Mouse (Mus musculus): ENCODE measurements around the gene Dnajc14. TPM values are rescaled to one million over a fixed set of nuclear protein-coding genes. Genes with fewer than 3 reads are reported as not detected.

Gene Dnajc14
- polyA plus RNA-seq, 1 experiment from 2014 or later = 35.6 TPM

DNA sequence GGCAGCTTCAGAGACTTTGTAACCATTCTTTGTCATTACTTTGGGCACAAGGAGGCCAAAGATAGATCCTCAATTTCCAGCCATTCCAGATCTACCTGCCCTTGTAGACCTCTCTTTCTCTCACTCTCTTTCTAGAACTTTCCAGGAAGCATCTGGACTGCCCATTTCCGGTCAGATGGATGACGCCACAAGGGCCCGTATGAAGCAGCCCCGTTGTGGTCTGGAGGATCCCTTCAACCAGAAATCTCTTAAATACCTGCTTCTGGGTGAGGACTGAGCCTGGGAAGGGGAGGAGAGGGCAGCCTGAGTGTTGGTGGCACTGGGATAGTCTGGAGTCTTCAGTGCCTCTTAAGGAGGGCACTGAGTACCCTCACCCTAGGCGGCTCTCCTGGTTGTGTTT, 9.5 kb upstream of the Dnajc14 start:
- Histone ChIP-seq H3K4me1 (ENCODE audit: control insufficient read depth, insufficient read depth, low read length) (no peaks in the 10 kb centered on the region), H3K4me3 (ENCODE audit: low read depth, low read length) (no peak overlapping the region), H3K9ac (replicated peaks; ENCODE audit: low read depth, low read length) (no peak overlapping the region), H3K4me2 (ENCODE audit: low read depth, low read length) (no peak overlapping the region), H3K27me3 (ENCODE audit: control insufficient read depth, insufficient read depth, low read length) (no peaks in the 10 kb centered on the region), H3K36me3 (ENCODE audit: control insufficient read depth, insufficient read depth, low read length) (peaks cover 3% of the 10 kb centered on the region; the same call in 1 of the 2 replicates), H3K9me3 (ENCODE audit: control insufficient read depth, low read length) (no peaks in the 10 kb centered on the region), H3K27ac (ENCODE audit: low read depth, low read length) (no peak overlapping the region)
- ATAC-seq (ENCODE audit: low read depth) = no peak
- WGBS = 89% methylated on average over 5 of the region's 5 CpGs

GRCm38 (mm10) chr10:128795581-128795980, 8.3 kb upstream of the Dnajc14 start:
- no peak overlapping the region for H3K4me3 ChIP-seq (ENCODE audit: low read depth, low read length)
- WGBS = 87% methylated on average over 3 of the region's 3 CpGs

GRCm38 (mm10) chr10:128798676-128799075, 5.2 kb upstream of the Dnajc14 start:
- ATAC-seq (ENCODE audit: low read depth) = no peak
- Histone ChIP-seq H3K27me3 (ENCODE audit: control insufficient read depth, insufficient read depth, low read length) (no peaks in the 10 kb centered on the region), H3K9me3 (ENCODE audit: control insufficient read depth, low read length) (no peaks in the 10 kb centered on the region), H3K4me1 (ENCODE audit: control insufficient read depth, insufficient read depth, low read length) (peaks cover 8% of the 10 kb centered on the region; the same call in 1 of the 2 replicates), H3K4me3 (ENCODE audit: low read depth, low read length) (no peak overlapping the region), H3K36me3 (ENCODE audit: control insufficient read depth, insufficient read depth, low read length) (peaks cover 10% of the 10 kb centered on the region; the same call in 1 of the 2 replicates), H3K4me2 (ENCODE audit: low read depth, low read length) (no peak overlapping the region), H3K27ac (ENCODE audit: low read depth, low read length) (no peak overlapping the region), H3K9ac (replicated peaks; ENCODE audit: low read depth, low read length) (no peak overlapping the region)
- 96% methylated on average over 8 of the region's 8 CpGs for WGBS

More at GRCm38 (mm10) chr10:128795581-128795980, 8.3 kb upstream of the Dnajc14 start:
- Histone ChIP-seq H3K27me3 (ENCODE audit: control insufficient read depth, insufficient read depth, low read length) (no peaks in the 10 kb centered on the region), H3K36me3 (ENCODE audit: control insufficient read depth, insufficient read depth, low read length) (peaks cover 3% of the 10 kb centered on the region; the same call in 1 of the 2 replicates), H3K9ac (replicated peaks; ENCODE audit: low read depth, low read length) (no peak overlapping the region), H3K9me3 (ENCODE audit: control insufficient read depth, low read length) (no peaks in the 10 kb centered on the region), H3K4me1 (ENCODE audit: control insufficient read depth, insufficient read depth, low read length) (no peaks in the 10 kb centered on the region), H3K27ac (ENCODE audit: low read depth, low read length) (no peak overlapping the region), H3K4me2 (ENCODE audit: low read depth, low read length) (no peak overlapping the region)
- ATAC-seq (ENCODE audit: low read depth) = no peak

- Histone ChIP-seq H3K4me1 (ENCODE audit: control insufficient read depth, insufficient read depth, low read length) (peaks cover 19% of the 10 kb centered on the region), H3K27me3 (ENCODE audit: control insufficient read depth, insufficient read depth, low read length) (no peaks in the 10 kb centered on the region; the same call in 1 of the 2 replicates), H3K9ac (replicated peaks; ENCODE audit: low read depth, low read length) (no peak overlapping the region), H3K4me3 (ENCODE audit: low read depth, low read length) (no peak overlapping the region), H3K4me2 (ENCODE audit: low read depth, low read length) (no peak overlapping the region), H3K9me3 (ENCODE audit: control insufficient read depth, low read length) (no peaks in the 10 kb centered on the region), H3K27ac (ENCODE audit: low read depth, low read length) (no peak overlapping the region), H3K36me3 (ENCODE audit: control insufficient read depth, insufficient read depth, low read length) (peaks cover 10% of the 10 kb centered on the region; the same call in 1 of the 2 replicates)
- no peak for ATAC-seq (ENCODE audit: low read depth)
- 91% methylated on average over 16 of the region's 16 CpGs for WGBS
These were observed 1.8 kb upstream of the Dnajc14 start for GRCm38 (mm10) chr10:128801981-128802495.

GRCm38 (mm10) chr10:128802956-128803355, 906 bp upstream of the Dnajc14 start:
- Histone ChIP-seq H3K4me1 (ENCODE audit: control insufficient read depth, insufficient read depth, low read length) (peaks cover 29% of the 10 kb centered on the region), H3K9ac (replicated peaks; ENCODE audit: low read depth, low read length) (peak overlapping the region; percentile 82; the same call in 1 of the 2 replicates), H3K27ac (ENCODE audit: low read depth, low read length) (no peak overlapping the region), H3K4me2 (ENCODE audit: low read depth, low read length) (peak overlapping the region; percentile 57), H3K9me3 (ENCODE audit: control insufficient read depth, low read length) (no peaks in the 10 kb centered on the region), H3K27me3 (ENCODE audit: control insufficient read depth, insufficient read depth, low read length) (no peaks in the 10 kb centered on the region; the same call in 1 of the 2 replicates), H3K36me3 (ENCODE audit: control insufficient read depth, insufficient read depth, low read length) (peaks cover 9% of the 10 kb centered on the region; the same call in 1 of the 2 replicates), H3K4me3 (ENCODE audit: low read depth, low read length) (peak overlapping the region; percentile 78; the same call in 1 of the 2 replicates)
- ATAC-seq (ENCODE audit: low read depth) = no peak
- 71% methylated on average over 4 of the region's 4 CpGs for WGBS

- peak overlapping the region; percentile 57 for H3K4me2 ChIP-seq (ENCODE audit: low read depth, low read length)
- H3K27ac ChIP-seq (ENCODE audit: low read depth, low read length) = no peak overlapping the region; the same call in 1 of the 2 replicates
- WGBS = 19% methylated on average over 6 of the region's 6 CpGs
- peak overlapping the region; percentile 78 for H3K4me3 ChIP-seq (ENCODE audit: low read depth, low read length)
- no peak for ATAC-seq (ENCODE audit: low read depth)
- H3K27me3 ChIP-seq (ENCODE audit: control insufficient read depth, insufficient read depth, low read length) = no peaks in the 10 kb centered on the region; the same call in 1 of the 2 replicates
- H3K9me3 ChIP-seq (ENCODE audit: control insufficient read depth, low read length) = no peaks in the 10 kb centered on the region
- H3K9ac ChIP-seq (replicated peaks; ENCODE audit: low read depth, low read length) = peak overlapping the region; percentile 82
- H3K4me1 ChIP-seq (ENCODE audit: control insufficient read depth, insufficient read depth, low read length) = peaks cover 31% of the 10 kb centered on the region
- peaks cover 8% of the 10 kb centered on the region; the same call in 1 of the 2 replicates for H3K36me3 ChIP-seq (ENCODE audit: control insufficient read depth, insufficient read depth, low read length)
These were observed 501 bp upstream of the Dnajc14 start for GRCm38 (mm10) chr10:128803361-128803760.

DNA sequence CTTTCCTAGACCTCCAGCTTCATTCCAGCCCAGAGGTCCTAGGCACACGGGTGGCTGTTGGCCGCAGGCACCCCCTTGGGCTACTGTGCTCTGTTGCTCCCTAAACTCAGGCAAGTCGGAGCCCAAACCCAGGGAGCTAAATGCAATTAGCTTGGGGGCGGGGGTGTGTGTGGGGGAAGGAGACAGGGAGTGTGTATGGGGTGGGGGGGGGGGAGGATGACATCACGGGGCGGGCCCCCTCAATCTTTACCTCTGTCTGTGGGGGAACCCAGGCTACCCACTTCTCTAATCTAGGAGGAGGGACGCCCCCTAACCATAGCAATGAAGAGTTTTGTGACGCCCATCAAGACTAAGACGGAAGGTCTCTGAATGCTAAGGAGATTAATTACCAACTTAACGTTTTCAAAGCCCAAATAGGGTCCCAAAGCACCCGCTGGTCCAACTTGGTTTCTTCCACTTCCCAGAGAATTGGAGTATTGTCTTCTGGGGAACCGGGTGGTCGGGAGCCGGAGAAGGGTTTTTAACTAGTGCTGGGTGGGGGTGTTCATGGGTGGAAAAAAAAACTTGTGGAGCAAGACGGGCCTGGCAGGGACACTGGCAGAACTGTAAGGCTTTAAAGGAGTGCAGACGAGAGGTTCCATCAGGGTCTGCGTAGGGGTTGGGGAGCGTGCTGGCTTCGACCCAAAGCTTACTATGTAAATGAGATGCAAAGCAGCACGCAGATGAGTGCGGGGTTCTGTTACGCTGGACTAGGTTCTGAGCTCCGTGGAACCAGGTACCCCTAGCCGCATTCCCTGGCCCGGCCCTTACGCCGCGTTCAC, 619 bp downstream of the Dnajc14 start, which contains the start of gene Tmem198b:
Tmem198b (minus strand) TSS at position 100 of the 821 bp plus-strand sequence.
- peak within 1 kb of the TSS; percentile 97 for H3K27ac ChIP-seq (ENCODE audit: low read depth, low read length)
- no peaks in the 10 kb centered on the region; the same call in 1 of the 2 replicates for H3K27me3 ChIP-seq (ENCODE audit: control insufficient read depth, insufficient read depth, low read length)
- under 1% methylated on average over 28 of the region's 28 CpGs for WGBS
- H3K9me3 ChIP-seq (ENCODE audit: control insufficient read depth, low read length) = no peaks in the 10 kb centered on the region
- peaks cover 8% of the 10 kb centered on the region for H3K36me3 ChIP-seq (ENCODE audit: control insufficient read depth, insufficient read depth, low read length)
- peak within 1 kb of the TSS; percentile 57 for H3K4me2 ChIP-seq (ENCODE audit: low read depth, low read length)
- peak within 1 kb of the TSS; percentile 78 for H3K4me3 ChIP-seq (ENCODE audit: low read depth, low read length)
- ATAC-seq (ENCODE audit: low read depth) = peak; percentile 74
- H3K9ac ChIP-seq (replicated peaks; ENCODE audit: low read depth, low read length) = peak within 1 kb of the TSS; percentile 82
- H3K4me1 ChIP-seq (ENCODE audit: control insufficient read depth, insufficient read depth, low read length) = peaks cover 42% of the 10 kb centered on the region

GRCm38 (mm10) chr10:128805092-128806000, 1.5 kb downstream of the Dnajc14 start:
- Histone ChIP-seq H3K9me3 (ENCODE audit: control insufficient read depth, low read length) (no peaks in the 10 kb centered on the region), H3K4me2 (ENCODE audit: low read depth, low read length) (peak overlapping the region; percentile 57), H3K9ac (replicated peaks; ENCODE audit: low read depth, low read length) (peak overlapping the region; percentile 82), H3K4me1 (ENCODE audit: control insufficient read depth, insufficient read depth, low read length) (peaks cover 47% of the 10 kb centered on the region), H3K4me3 (ENCODE audit: low read depth, low read length) (peak overlapping the region; percentile 78), H3K27me3 (ENCODE audit: control insufficient read depth, insufficient read depth, low read length) (no peaks in the 10 kb centered on the region; the same call in 1 of the 2 replicates), H3K27ac (ENCODE audit: low read depth, low read length) (peak overlapping the region; percentile 97), H3K36me3 (ENCODE audit: control insufficient read depth, insufficient read depth, low read length) (peaks cover 8% of the 10 kb centered on the region)
- peak; percentile 93 for ATAC-seq (ENCODE audit: low read depth)
- WGBS = under 1% methylated on average over 66 of the region's 70 CpGs
